ENCODE assay signal across 7 mouse cellular contexts in genomic region chr4:137388059-137388794, GRCm38 (mm10). TPM values are rescaled to one million over a fixed set of nuclear protein-coding genes. Genes with fewer than 3 reads are reported as not detected.
DNase-seq lines count a peak whose midpoint lies in the region; ATAC-seq and TF ChIP-seq lines count a peak whose summit lies in the region.

No protein-coding gene starts in this region.

- H3K4me2 ChIP-seq in intestine, postnatal 0 days (replicated peaks; ENCODE audit: low read depth): peak overlapping the region; percentile 74
- peak overlapping the region; percentile 77 for H3K4me2 ChIP-seq in midbrain, embryonic 12.5 days (replicated peaks)

- TF ChIP-seq POLR2A in small intestine, adult 2 months (IDR thresholded peaks at IDR 0.05; ENCODE audit: low read depth, low read length): peak; percentile 55

- H3K9me3 ChIP-seq in embryonic facial prominence, embryonic 10.5 days: no peaks in the 10 kb centered on the region
- H3K9me3 ChIP-seq in intestine, postnatal 0 days (ENCODE audit: control insufficient read depth): no peaks in the 10 kb centered on the region
- no peaks in the 10 kb centered on the region for H3K9me3 ChIP-seq in midbrain, embryonic 12.5 days

- H3K27me3 ChIP-seq in embryonic facial prominence, embryonic 10.5 days (replicated peaks; ENCODE audit: low read depth, poor library complexity, severe bottlenecking): no peaks in the 10 kb centered on the region
- H3K27me3 ChIP-seq in intestine, postnatal 0 days (replicated peaks; ENCODE audit: control insufficient read depth, insufficient read depth, low read length): no peaks in the 10 kb centered on the region
- no peaks in the 10 kb centered on the region for H3K27me3 ChIP-seq in midbrain, embryonic 12.5 days
- H3K27me3 ChIP-seq in small intestine, adult 2 months (ENCODE audit: control insufficient read depth, insufficient read depth, low read length): no peaks in the 10 kb centered on the region

- peaks cover 21% of the 10 kb centered on the region for H3K4me1 ChIP-seq in embryonic facial prominence, embryonic 10.5 days
- H3K4me1 ChIP-seq in intestine, postnatal 0 days (replicated peaks; ENCODE audit: control insufficient read depth, insufficient read depth, low read length): no peaks in the 10 kb centered on the region
- peaks cover 16% of the 10 kb centered on the region for H3K4me1 ChIP-seq in midbrain, embryonic 12.5 days
- H3K4me1 ChIP-seq in small intestine, adult 2 months (ENCODE audit: control insufficient read depth, insufficient read depth, insufficient read length, low read length): peaks cover 10% of the 10 kb centered on the region

- WGBS in embryonic facial prominence, embryonic 10.5 days: 1% methylated on average over 46 of the region's 46 CpGs
- WGBS in intestine, postnatal 0 days: under 1% methylated on average over 46 of the region's 46 CpGs
- WGBS in midbrain, embryonic 12.5 days: under 1% methylated on average over 46 of the region's 46 CpGs
- WGBS in small intestine, adult 2 months: under 1% methylated on average over 46 of the region's 46 CpGs

- peak; percentile 87 for DNase-seq in adrenal gland, postnatal 10 days
- peak; percentile 91 for DNase-seq in embryonic facial prominence, embryonic 10.5 days (ENCODE audit: low spot score)
- DNase-seq in gonadal fat pad, adult 2 months (ENCODE audit: low read depth): peak; percentile 62
- DNase-seq in left cerebral cortex, postnatal 4 days: peak; percentile 81

- peaks cover 16% of the 10 kb centered on the region for H3K36me3 ChIP-seq in embryonic facial prominence, embryonic 10.5 days (replicated peaks)
- no peaks in the 10 kb centered on the region for H3K36me3 ChIP-seq in intestine, postnatal 0 days (ENCODE audit: control insufficient read depth, insufficient read depth)
- no peaks in the 10 kb centered on the region for H3K36me3 ChIP-seq in midbrain, embryonic 12.5 days
- H3K36me3 ChIP-seq in small intestine, adult 2 months (ENCODE audit: control insufficient read depth, insufficient read depth, low read length): no peaks in the 10 kb centered on the region

- intact Hi-C loops in left cerebral cortex, postnatal 4 days (cut with DNase I): no loop called here

- peak overlapping the region; percentile 57 for H3K9ac ChIP-seq in intestine, postnatal 0 days (ENCODE audit: low read depth, low read length)
- peak overlapping the region; percentile 84 for H3K9ac ChIP-seq in midbrain, embryonic 12.5 days (replicated peaks)

- no peak for TF ChIP-seq CTCF in intestine, postnatal 0 days (IDR thresholded peaks at IDR 0.05; ENCODE audit: low read depth)
- no peak for TF ChIP-seq CTCF in small intestine, adult 2 months (IDR thresholded peaks at IDR 0.05; ENCODE audit: extremely low read depth, insufficient read length, insufficient replicate concordance, low read depth, low read length)

- peak; percentile 85 for ATAC-seq in intestine, postnatal 0 days
- ATAC-seq in midbrain, embryonic 12.5 days (ENCODE audit: low FRiP score, low read depth): peak; percentile 91

- peak overlapping the region; percentile 90 for H3K4me3 ChIP-seq in embryonic facial prominence, embryonic 10.5 days
- peak overlapping the region; percentile 52 for H3K4me3 ChIP-seq in intestine, postnatal 0 days (ENCODE audit: low read depth, low read length)
- peak overlapping the region; percentile 77 for H3K4me3 ChIP-seq in midbrain, embryonic 12.5 days
- H3K4me3 ChIP-seq in small intestine, adult 2 months (ENCODE audit: low read depth, low read length): peak overlapping the region; percentile 80

- H3K27ac ChIP-seq in embryonic facial prominence, embryonic 10.5 days (replicated peaks): peak overlapping the region; percentile 96
- peak overlapping the region; percentile 97 for H3K27ac ChIP-seq in intestine, postnatal 0 days (ENCODE audit: low read depth, low read length)
- peak overlapping the region; percentile 84 for H3K27ac ChIP-seq in midbrain, embryonic 12.5 days (replicated peaks)
- peak overlapping the region; percentile 99 for H3K27ac ChIP-seq in small intestine, adult 2 months (ENCODE audit: insufficient read depth, low read depth, low read length)

RNA-seq across cellular contexts. Expression of gene Cela3a, which starts 21.4 kb away (rescaled TPM):
- total RNA-seq in adrenal gland, postnatal 10 days (2021): not detected
- polyA plus RNA-seq in embryonic facial prominence, embryonic 10.5 days (2016; fragmentation: Nextera tagmentation; extraction: Ambion mirVana): not detected in 2 replicates
- polyA plus RNA-seq in gonadal fat pad, adult 2 months (2012; rRNA removed): not detected in 2 replicates
- not detected in 2 replicates for polyA plus RNA-seq in intestine, postnatal 0 days (2015; fragmentation: Nextera tagmentation; extraction: Ambion mirVana)
- not detected for total RNA-seq in left cerebral cortex, postnatal 4 days (2021)
- not detected in 2 replicates for polyA plus RNA-seq in midbrain, embryonic 12.5 days (2016; fragmentation: Nextera tagmentation; extraction: Ambion mirVana)
- 23.4 TPM in 1 of 2 replicates, not detected in the other for polyA plus RNA-seq in small intestine, adult 2 months (2012; rRNA removed)

RNA-seq across cellular contexts. Expression of gene Cdc42, which starts 30.7 kb away (rescaled TPM):
- 100 to 1,000 TPM; 348 to 351 TPM for total RNA-seq in adrenal gland, postnatal 10 days (2021)
- 568 and 585 TPM in 2 replicates for polyA plus RNA-seq in embryonic facial prominence, embryonic 10.5 days (2016; fragmentation: Nextera tagmentation; extraction: Ambion mirVana)
- polyA plus RNA-seq in gonadal fat pad, adult 2 months (2012; rRNA removed): 121 and 148 TPM in 2 replicates
- 461 and 471 TPM in 2 replicates for polyA plus RNA-seq in intestine, postnatal 0 days (2015; fragmentation: Nextera tagmentation; extraction: Ambion mirVana)
- 100 to 1,000 TPM; 568 to 579 TPM for total RNA-seq in left cerebral cortex, postnatal 4 days (2021)
- 620 TPM in 2 replicates for polyA plus RNA-seq in midbrain, embryonic 12.5 days (2016; fragmentation: Nextera tagmentation; extraction: Ambion mirVana)
- polyA plus RNA-seq in small intestine, adult 2 months (2012; rRNA removed): 11.5 and 25.9 TPM in 2 replicates

RNA-seq across cellular contexts. Expression of gene Cela3b, which starts 42.1 kb away (rescaled TPM):
- not detected for total RNA-seq in adrenal gland, postnatal 10 days (2021)
- not detected in 2 replicates for polyA plus RNA-seq in embryonic facial prominence, embryonic 10.5 days (2016; fragmentation: Nextera tagmentation; extraction: Ambion mirVana)
- polyA plus RNA-seq in gonadal fat pad, adult 2 months (2012; rRNA removed): 0.60 and 7.9 TPM in 2 replicates
- polyA plus RNA-seq in intestine, postnatal 0 days (2015; fragmentation: Nextera tagmentation; extraction: Ambion mirVana): 9.1 and 13.6 TPM in 2 replicates
- not detected for total RNA-seq in left cerebral cortex, postnatal 4 days (2021)
- not detected in 2 replicates for polyA plus RNA-seq in midbrain, embryonic 12.5 days (2016; fragmentation: Nextera tagmentation; extraction: Ambion mirVana)
- polyA plus RNA-seq in small intestine, adult 2 months (2012; rRNA removed): 42.4 and 23,172 TPM in 2 replicates

Comparison
In these comparisons a context has a peak if more than half of its experiments do, and no peak if none do; other contexts are left out.
1. Peak in every context shown above with its lines: DNase-seq, ATAC-seq, H3K4me3 ChIP-seq and H3K27ac ChIP-seq.